Mouse (Mus musculus) common myeloid progenitor, adult 5-6 weeks (primary cell): ENCODE measurements around the gene Ppa2. TPM values are rescaled to one million over a fixed set of nuclear protein-coding genes. Genes with fewer than 3 reads are reported as not detected.

ENCODE experiments used
- ATAC-seq: replicated peaks from 2 replicates; pipeline ENCODE4 v1.8.0; 2016; ENCODE audit warnings: low read depth, mild to moderate bottlenecking, moderate TSS enrichment, inconsistent platforms; ENCODE audit not compliant: poor library complexity, severe bottlenecking
- total RNA-seq: library from RNA; stranded (forward); fragments of 200-1000, 187-1606 nt; gene quantifications from 2 replicates; pipeline ENCODE4 v1.2.3, GENCODE M21; 2017

The Ppa2 gene
- total RNA-seq, 1 experiment from 2014 or later: 122 TPM

DNA sequence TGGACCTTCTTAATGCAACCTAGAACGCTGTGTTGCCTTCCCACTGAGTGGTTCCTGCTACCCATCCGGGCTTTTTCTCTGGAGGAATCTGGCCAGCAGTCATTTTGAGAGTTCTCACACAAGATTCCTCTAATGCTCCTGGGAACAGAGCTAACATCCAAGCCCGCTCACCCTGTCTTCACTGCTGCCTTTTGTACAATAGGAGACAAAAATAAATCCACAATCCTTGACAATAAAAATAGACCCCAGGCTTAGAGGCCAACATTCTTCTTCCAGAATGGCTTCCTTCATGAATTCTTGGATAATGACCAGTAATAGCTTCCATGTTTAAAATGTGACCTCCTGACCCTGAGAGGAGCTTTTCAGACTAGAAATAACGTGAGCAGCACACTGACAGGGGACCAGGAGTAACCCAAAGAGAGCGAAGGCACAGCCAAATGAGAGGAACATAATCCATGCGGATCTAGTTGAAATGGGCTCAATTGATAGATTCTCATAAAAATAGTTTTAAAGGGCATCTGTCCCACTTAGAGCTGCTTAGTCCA, 74.3 kb downstream of the Ppa2 start:
- no peak for ATAC-seq

- ATAC-seq: no peak
Observed at GRCm38 (mm10) chr3:133387283-133387682, 77.4 kb downstream of the Ppa2 start.

DNA sequence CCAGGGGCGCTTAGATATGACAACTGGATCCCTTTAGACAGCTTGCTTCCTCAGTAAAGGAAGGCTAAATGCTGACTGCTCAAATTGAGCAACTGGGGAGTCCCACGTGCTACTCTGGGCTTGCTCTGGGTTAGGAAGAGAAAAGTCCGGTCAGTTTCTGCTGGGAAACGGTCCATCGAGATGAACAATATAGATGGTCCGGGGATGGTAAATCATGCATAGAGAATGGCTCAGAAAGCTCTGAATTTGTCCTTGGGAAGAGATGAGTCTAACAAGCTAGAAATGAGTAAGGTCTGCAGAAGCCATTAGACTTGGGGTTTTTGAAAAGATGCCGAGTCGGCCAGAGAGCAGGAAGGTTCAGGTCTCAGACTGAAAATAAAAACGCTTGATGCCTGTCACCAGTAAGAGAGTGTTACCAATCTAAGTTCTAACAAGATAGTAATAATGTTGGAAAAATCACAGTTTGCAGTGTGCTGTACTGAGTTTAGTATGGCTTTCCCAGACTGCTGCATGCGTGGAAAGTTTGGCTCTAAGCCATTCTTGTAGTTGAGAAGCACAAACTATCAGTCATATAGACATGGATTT, 80.0 kb downstream of the Ppa2 start:
- no peak for ATAC-seq

GRCm38 (mm10) chr3:133394531-133394930, 84.6 kb downstream of the Ppa2 start:
- ATAC-seq: peak; percentile 98

GRCm38 (mm10) chr3:133403849-133404248, 93.9 kb downstream of the Ppa2 start:
- ATAC-seq: no peak

- ATAC-seq: no peak
Observed at GRCm38 (mm10) chr3:133405636-133406035, 95.7 kb downstream of the Ppa2 start.

DNA sequence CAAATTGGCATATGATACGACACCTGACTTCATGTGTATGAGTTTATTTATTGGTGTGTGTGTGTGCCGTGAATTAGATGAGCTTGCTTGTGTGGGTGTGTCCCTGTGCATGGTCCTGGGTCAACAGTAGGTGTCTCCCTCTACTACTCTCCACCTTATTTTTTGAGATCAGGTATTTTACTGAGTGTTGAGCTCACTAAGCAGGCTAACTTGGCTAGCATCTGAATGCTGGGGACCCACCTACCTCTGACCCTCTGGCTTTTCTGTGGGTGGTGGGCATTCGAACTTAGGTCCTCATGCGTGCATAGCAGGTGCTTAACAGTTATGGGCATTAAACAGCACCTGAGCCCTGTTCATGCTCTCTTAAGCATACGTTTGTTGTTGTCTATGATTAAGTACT, 96.3 kb downstream of the Ppa2 start:
- ATAC-seq: peak; percentile 79

- ATAC-seq: no peak
Observed at GRCm38 (mm10) chr3:133411123-133411675, 101.3 kb downstream of the Ppa2 start.

- ATAC-seq: no peak
Observed at GRCm38 (mm10) chr3:133411768-133412167, 101.9 kb downstream of the Ppa2 start.

GRCm38 (mm10) chr3:133414747-133415146, 104.8 kb downstream of the Ppa2 start:
- ATAC-seq: no peak

DNA sequence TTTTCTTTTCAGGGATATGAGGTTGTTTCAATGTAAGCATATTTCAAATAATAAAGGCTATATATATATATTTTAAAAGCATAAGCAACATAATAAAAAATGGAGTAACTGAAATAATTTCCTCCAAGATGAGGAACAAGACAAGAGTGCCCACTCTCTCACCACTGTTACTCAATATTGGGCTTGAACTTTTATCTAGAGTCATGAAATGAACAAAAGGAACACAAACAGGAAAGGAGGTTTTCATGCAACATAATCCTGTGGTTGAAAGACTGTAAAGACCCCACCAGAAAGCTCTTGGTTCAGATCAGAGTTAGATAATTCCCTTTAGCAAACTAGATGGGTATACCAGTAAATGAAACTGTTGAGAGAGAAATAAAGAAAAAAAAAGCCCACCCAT, 113.2 kb downstream of the Ppa2 start:
- ATAC-seq: peak; percentile 76

Other genes starting within 250 kb of the Ppa2 start
- 14.4 and 14.8 TPM in 2 replicates for gene Ints12, start 218.3 kb upstream of the Ppa2 start, total RNA-seq
- 19.1 and 21.4 TPM in 2 replicates for gene Gstcd, start 218.1 kb upstream of the Ppa2 start, total RNA-seq
- not detected in 2 replicates for gene Arhgef38, start 75.2 kb upstream of the Ppa2 start, total RNA-seq
- 42.6 and 51.5 TPM in 2 replicates for gene Tet2, start 235.0 kb downstream of the Ppa2 start, total RNA-seq